Mouse (Mus musculus) ES-Bruce4 (cell line): ENCODE results near the gene Abcf3. TPM values are rescaled to one million over a fixed set of nuclear protein-coding genes. Genes with fewer than 3 reads are reported as not detected.
A peak's percentile ranks its signal among the peaks of the same experiment; 100 is the strongest.

Experiments
- H3K27ac ChIP-seq: 2 replicates; pipeline ENCODE4 v1.5.1; 2012; ENCODE audit warnings: low read length, inconsistent platforms; ENCODE audit not compliant: insufficient read depth
- H3K27me3 ChIP-seq: 2 replicates; pipeline ENCODE4 v1.6.1; 2012; ENCODE audit warnings: mild to moderate bottlenecking, low read length, inconsistent platforms; ENCODE audit not compliant: control insufficient read depth, poor library complexity, insufficient read depth, severe bottlenecking
- H3K36me3 ChIP-seq: 2 replicates; pipeline ENCODE4 v1.6.1; 2012; ENCODE audit warnings: inconsistent platforms, mild to moderate bottlenecking, low read length, moderate library complexity; ENCODE audit not compliant: control insufficient read depth, poor library complexity, insufficient read depth, severe bottlenecking
- H3K4me1 ChIP-seq: one replicate; pipeline ENCODE4 v1.8.1; 2011; ENCODE audit warnings: low read length; ENCODE audit not compliant: control insufficient read depth, insufficient read depth
- H3K4me3 ChIP-seq: 2 replicates; pipeline ENCODE4 v1.5.1; 2011; ENCODE audit warnings: low read depth, mild to moderate bottlenecking, low read length
- H3K9ac ChIP-seq: 2 replicates; pipeline ENCODE4 v1.6.1; 2012; ENCODE audit warnings: low read depth, mild to moderate bottlenecking, inconsistent platforms; ENCODE audit not compliant: poor library complexity, severe bottlenecking
- H3K9me3 ChIP-seq: replicated peaks from 2 replicates; pipeline ENCODE4 v1.6.1; 2012; ENCODE audit warnings: mild to moderate bottlenecking, low read length, inconsistent platforms; ENCODE audit not compliant: control insufficient read depth, poor library complexity, insufficient read depth, severe bottlenecking
- CTCF ChIP-seq: IDR thresholded peaks from one replicate; pipeline ENCODE4 v1.8.1; 2011; ENCODE audit warnings: low read depth, low read length
- EP300 ChIP-seq: IDR thresholded peaks from 2 replicates; pipeline ENCODE4 v1.6.1; 2011; ENCODE audit warnings: low read depth, low read length; ENCODE audit not compliant: insufficient read depth
- POLR2A ChIP-seq: IDR thresholded peaks from one replicate; pipeline ENCODE4 v1.8.1; 2011; ENCODE audit warnings: low read length; ENCODE audit not compliant: insufficient read depth
- polyA plus RNA-seq: library from polyadenylated mRNA; stranded (reverse); fragments of >200 nt; gene quantifications from 2 replicates; pipeline ENCODE4 v1.2.4, GENCODE M21; 2011; ENCODE audit warnings: low read depth; ENCODE audit not compliant: missing spikeins, insufficient read depth, insufficient read length

Gene Abcf3
- polyA plus RNA-seq, 1 experiment: 61.0 TPM

GRCm38 (mm10) chr16:20595737-20596136, 47.4 kb downstream of the Abcf3 start:
- no peak overlapping the region for H3K9ac ChIP-seq
- H3K27me3 ChIP-seq: no peaks in the 10 kb centered on the region
- no peak overlapping the region for H3K4me3 ChIP-seq
- H3K36me3 ChIP-seq: no peaks in the 10 kb centered on the region
- no peaks in the 10 kb centered on the region for H3K4me1 ChIP-seq
- no peaks in the 10 kb centered on the region for H3K9me3 ChIP-seq
- TF ChIP-seq CTCF (no peak), POLR2A (no peak), EP300 (no peak)
- no peak overlapping the region for H3K27ac ChIP-seq

GRCm38 (mm10) chr16:20596687-20597441, 48.5 kb downstream of the Abcf3 start:
- H3K36me3 ChIP-seq: no peaks in the 10 kb centered on the region
- no peak for TF ChIP-seq POLR2A
- TF ChIP-seq EP300: no peak
- TF ChIP-seq CTCF: no peak
- no peaks in the 10 kb centered on the region for H3K4me1 ChIP-seq
- H3K9me3 ChIP-seq: no peaks in the 10 kb centered on the region
- no peak overlapping the region for H3K4me3 ChIP-seq
- H3K27ac ChIP-seq: no peak overlapping the region
- H3K9ac ChIP-seq: no peak overlapping the region
- no peaks in the 10 kb centered on the region for H3K27me3 ChIP-seq

- peaks cover 3% of the 10 kb centered on the region; the same call in 1 of the 2 replicates for H3K36me3 ChIP-seq
- TF ChIP-seq POLR2A (no peak), CTCF (no peak), EP300 (no peak)
- no peaks in the 10 kb centered on the region for H3K4me1 ChIP-seq
- no peak overlapping the region for H3K9ac ChIP-seq
- no peaks in the 10 kb centered on the region for H3K9me3 ChIP-seq
- H3K4me3 ChIP-seq: no peak overlapping the region
- no peaks in the 10 kb centered on the region for H3K27me3 ChIP-seq
- H3K27ac ChIP-seq: no peak overlapping the region
Measured at GRCm38 (mm10) chr16:20600511-20600910, 52.1 kb downstream of the Abcf3 start.

GRCm38 (mm10) chr16:20604705-20605104, 56.3 kb downstream of the Abcf3 start:
- H3K36me3 ChIP-seq: peaks cover 26% of the 10 kb centered on the region
- no peak overlapping the region for H3K4me3 ChIP-seq
- no peak overlapping the region for H3K27ac ChIP-seq
- no peaks in the 10 kb centered on the region for H3K4me1 ChIP-seq
- no peaks in the 10 kb centered on the region for H3K27me3 ChIP-seq
- H3K9ac ChIP-seq: no peak overlapping the region
- TF ChIP-seq POLR2A: no peak
- H3K9me3 ChIP-seq: no peaks in the 10 kb centered on the region

GRCm38 (mm10) chr16:20610501-20611356, 62.4 kb downstream of the Abcf3 start:
- Histone ChIP-seq H3K9me3 (no peaks in the 10 kb centered on the region), H3K27me3 (no peaks in the 10 kb centered on the region), H3K36me3 (peaks cover 21% of the 10 kb centered on the region), H3K27ac (peak overlapping the region; percentile 54), H3K4me3 (peak overlapping the region; percentile 98), H3K9ac (peak overlapping the region; percentile 80), H3K4me1 (no peaks in the 10 kb centered on the region)
- TF ChIP-seq POLR2A (peak; percentile 86), EP300 (no peak; the same call in 1 of the 2 replicates)

Other genes starting within 250 kb of the Abcf3 start
- 87.9 and 94.9 TPM in 2 replicates for gene Parl, start 246.2 kb upstream of the Abcf3 start, polyA plus RNA-seq
- gene Cyp2ab1, start 223.2 kb upstream of the Abcf3 start, polyA plus RNA-seq: not detected in 2 replicates
- 85.0 and 89.5 TPM in 2 replicates for gene Abcc5, start 122.2 kb upstream of the Abcf3 start, polyA plus RNA-seq
- 86.6 and 94.0 TPM in 2 replicates for gene Eif2b5, start 49.8 kb upstream of the Abcf3 start, polyA plus RNA-seq
- gene Dvl3, start 31.6 kb upstream of the Abcf3 start, polyA plus RNA-seq: 37.9 and 38.8 TPM in 2 replicates
- gene Ap2m1, start 13.1 kb upstream of the Abcf3 start, polyA plus RNA-seq: 282 and 298 TPM in 2 replicates
- gene Vwa5b2, start 40.9 kb downstream of the Abcf3 start, polyA plus RNA-seq: 1.2 TPM in 2 replicates
- gene Eef1akmt4, start 63.0 kb downstream of the Abcf3 start, polyA plus RNA-seq: 9.4 and 10.8 TPM in 2 replicates
- gene Gm49333, start 63.0 kb downstream of the Abcf3 start, polyA plus RNA-seq: not detected in 2 replicates
- gene Alg3, start 63.2 kb downstream of the Abcf3 start, polyA plus RNA-seq: 36.7 and 39.3 TPM in 2 replicates
- gene Camk2n2, start 72.7 kb downstream of the Abcf3 start, polyA plus RNA-seq: 1.7 and 2.4 TPM in 2 replicates
- 3.4 and 3.6 TPM in 2 replicates for gene Ece2, start 81.3 kb downstream of the Abcf3 start, polyA plus RNA-seq
- gene Psmd2, start 103.1 kb downstream of the Abcf3 start, polyA plus RNA-seq: 276 and 288 TPM in 2 replicates
- 462 and 483 TPM in 2 replicates for gene Eif4g1, start 119.7 kb downstream of the Abcf3 start, polyA plus RNA-seq
- 5.9 and 7.1 TPM in 2 replicates for gene Fam131a, start 144.7 kb downstream of the Abcf3 start, polyA plus RNA-seq
- 90.6 and 94.5 TPM in 2 replicates for gene Polr2h, start 169.1 kb downstream of the Abcf3 start, polyA plus RNA-seq
- 8.8 and 10.2 TPM in 2 replicates for gene Clcn2, start 169.2 kb downstream of the Abcf3 start, polyA plus RNA-seq
- gene Chrd, start 184.6 kb downstream of the Abcf3 start, polyA plus RNA-seq: 1.1 and 1.2 TPM in 2 replicates
- gene Thpo, start 185.9 kb downstream of the Abcf3 start, polyA plus RNA-seq: 4.6 and 4.7 TPM in 2 replicates